Mouse (Mus musculus) lung, postnatal 25 days (tissue): Measurements from ENCODE around the gene Qrsl1.

ENCODE experiments used
- DNase-seq: peaks from one replicate; pipeline ENCODE4 v3.0.0; 2022; ENCODE audit warnings: low spot score

The Qrsl1 gene

GRCm38 (mm10) chr10:43870752-43871151 lies 30.8 kb downstream of the Qrsl1 start:
- peak; percentile 23 for DNase-seq

GRCm38 (mm10) chr10:43856351-43856750 lies 45.2 kb downstream of the Qrsl1 start:
- peak; percentile 29 for DNase-seq

GRCm38 (mm10) chr10:43855916-43856315 lies 45.6 kb downstream of the Qrsl1 start:
- DNase-seq: no peak

- DNase-seq: no peak
These were observed 49.6 kb downstream of the Qrsl1 start for GRCm38 (mm10) chr10:43851898-43852297.

GRCm38 (mm10) chr10:43849478-43849877 lies 52.1 kb downstream of the Qrsl1 start:
- no peak for DNase-seq

- DNase-seq: no peak
These were observed 55.4 kb downstream of the Qrsl1 start for GRCm38 (mm10) chr10:43846141-43846622.

GRCm38 (mm10) chr10:43845442-43845841 lies 56.1 kb downstream of the Qrsl1 start:
- DNase-seq: no peak

GRCm38 (mm10) chr10:43841441-43841840 lies 60.1 kb downstream of the Qrsl1 start:
- no peak for DNase-seq

- no peak for DNase-seq
These were observed 68.7 kb downstream of the Qrsl1 start for GRCm38 (mm10) chr10:43832868-43833267.

GRCm38 (mm10) chr10:43830251-43831018 lies 71.1 kb downstream of the Qrsl1 start:
- no peak for DNase-seq

- no peak for DNase-seq
These were observed 72.9 kb downstream of the Qrsl1 start for GRCm38 (mm10) chr10:43828686-43829015.

- no peak for DNase-seq
These were observed 73.4 kb downstream of the Qrsl1 start for GRCm38 (mm10) chr10:43827958-43828685.

- DNase-seq: peak; percentile 10
These were observed 74.5 kb downstream of the Qrsl1 start for GRCm38 (mm10) chr10:43826773-43827621.

GRCm38 (mm10) chr10:43825696-43826095 lies 75.8 kb downstream of the Qrsl1 start:
- no peak for DNase-seq

- no peak for DNase-seq
These were observed 76.8 kb downstream of the Qrsl1 start for GRCm38 (mm10) chr10:43824713-43825112.
